Mouse (Mus musculus) MEL (cell line): ENCODE measurements around the gene Ccl11. TPM values are rescaled to one million over a fixed set of nuclear protein-coding genes. Genes with fewer than 3 reads are reported as not detected.

Experiments used
- DNase-seq: peaks from one replicate; pipeline ENCODE4 v3.0.0; 2011; ENCODE audit warnings: low read depth, low spot score
- H3K27ac ChIP-seq: 2 replicates; pipeline ENCODE4 v1.5.1; 2012; ENCODE audit warnings: low read depth, mild to moderate bottlenecking, control low read depth, low read length, moderate library complexity; ENCODE audit not compliant: control insufficient read depth
- H3K27me3 ChIP-seq, 2 experiments: fragments of 150-350 bp in 1 of 2; sonication (generic) in 1 of 2; 2 replicates each; pipeline ENCODE4 v1.6.1; 2012; ENCODE audit warnings: low read length in 2 of 2, mild to moderate bottlenecking in 2 of 2, improper control_type of control experiment in 1 of 2, moderate library complexity in 1 of 2; ENCODE audit not compliant: insufficient read depth in 2 of 2, control insufficient read depth in 1 of 2
- H3K36me3 ChIP-seq, 2 experiments: 2 replicates each; pipeline ENCODE4 v1.6.1; 2012 to 2014; ENCODE audit warnings: low read length in 2 of 2, improper control_type of control experiment in 1 of 2, inconsistent platforms in 1 of 2, mild to moderate bottlenecking in 1 of 2; ENCODE audit not compliant: insufficient read depth in 2 of 2, control insufficient read depth in 1 of 2
- H3K4me1 ChIP-seq, 2 experiments: fragments of 150-350 bp in 1 of 2; sonication (generic) in 1 of 2; 2 replicates each; pipeline ENCODE4 v1.6.1; 2012; ENCODE audit warnings: low read length in 2 of 2, improper control_type of control experiment in 1 of 2, mild to moderate bottlenecking in 1 of 2; ENCODE audit not compliant: insufficient read depth in 2 of 2, control insufficient read depth in 1 of 2
- H3K4me3 ChIP-seq, 2 experiments: fragments of 150-350 bp in 1 of 2; sonication (generic) in 1 of 2; 2 replicates each; pipeline ENCODE4 v1.5.1; 2012; ENCODE audit warnings: low read depth in 2 of 2, low read length in 2 of 2, mild to moderate bottlenecking in 2 of 2, moderate library complexity in 2 of 2, control low read depth in 1 of 2, improper control_type of control experiment in 1 of 2; ENCODE audit not compliant: control insufficient read depth in 1 of 2, insufficient read depth in 1 of 2
- H3K79me2 ChIP-seq: 2 replicates; pipeline ENCODE4 v1.6.1; 2012; ENCODE audit warnings: mild to moderate bottlenecking, low read length, moderate library complexity; ENCODE audit not compliant: control insufficient read depth, poor library complexity, insufficient read depth
- H3K9ac ChIP-seq: 2 replicates; pipeline ENCODE4 v1.6.1; 2012; ENCODE audit warnings: low read depth, mild to moderate bottlenecking, control low read depth, low read length, moderate library complexity; ENCODE audit not compliant: control insufficient read depth, poor library complexity, severe bottlenecking
- H3K9me3 ChIP-seq: fragments of 150-350 bp; sonication (generic); replicated peaks from 2 replicates; pipeline ENCODE4 v1.6.1; 2012; ENCODE audit warnings: mild to moderate bottlenecking, low read length, improper control_type of control experiment, moderate library complexity; ENCODE audit not compliant: insufficient read depth
- BHLHE40 ChIP-seq: IDR thresholded peaks from 2 replicates; pipeline ENCODE4 v1.6.1; 2012; ENCODE audit warnings: low read depth, mild to moderate bottlenecking, inconsistent platforms, low read length, improper control_type of control experiment, borderline replicate concordance
- CHD1 ChIP-seq: IDR thresholded peaks from 2 replicates; pipeline ENCODE4 v1.6.1; 2012; ENCODE audit warnings: low read depth, mild to moderate bottlenecking, inconsistent platforms, low read length, improper control_type of control experiment
- E2F4 ChIP-seq: IDR thresholded peaks from 2 replicates; pipeline ENCODE4 v1.6.1; 2011; ENCODE audit warnings: low read depth, low read length, improper control_type of control experiment, borderline replicate concordance
- ELF1 ChIP-seq: IDR thresholded peaks from 2 replicates; pipeline ENCODE4 v1.6.1; 2014; ENCODE audit warnings: low read depth, mild to moderate bottlenecking, inconsistent platforms, low read length, improper control_type of control experiment, moderate library complexity
- EP300 ChIP-seq, 2 experiments: IDR thresholded peaks; 2 replicates each; pipeline ENCODE4 v1.6.1; 2011; ENCODE audit warnings: improper control_type of control experiment in 2 of 2, low read length in 2 of 2, low read depth in 1 of 2, mild to moderate bottlenecking in 1 of 2
- ETS1 ChIP-seq: IDR thresholded peaks from 2 replicates; pipeline ENCODE4 v1.6.1; 2012; ENCODE audit warnings: low read depth, mild to moderate bottlenecking, inconsistent platforms, low read length, improper control_type of control experiment, moderate library complexity
- GATA1 ChIP-seq: IDR thresholded peaks from 2 replicates; pipeline ENCODE4 v1.6.1; 2011; ENCODE audit warnings: low read depth, low read length, improper control_type of control experiment
- HCFC1 ChIP-seq: IDR thresholded peaks from 2 replicates; pipeline ENCODE4 v1.6.1; 2012; ENCODE audit warnings: low read depth, mild to moderate bottlenecking, inconsistent platforms, low read length, improper control_type of control experiment, moderate library complexity
- KAT2A ChIP-seq: conservative IDR thresholded peaks from 2 replicates; pipeline ENCODE4 v1.6.1; 2012; ENCODE audit warnings: low read depth, low read length, improper control_type of control experiment, inconsistent platforms
- MAFK ChIP-seq: IDR thresholded peaks from 2 replicates; pipeline ENCODE4 v1.6.1; 2011; ENCODE audit warnings: low read depth, mild to moderate bottlenecking, low read length, improper control_type of control experiment, borderline replicate concordance
- MAX ChIP-seq: IDR thresholded peaks from 2 replicates; pipeline ENCODE4 v1.6.1; 2011; ENCODE audit warnings: low read length, improper control_type of control experiment
- MAZ ChIP-seq: IDR thresholded peaks from 2 replicates; pipeline ENCODE4 v1.6.1; 2012; ENCODE audit warnings: low read depth, mild to moderate bottlenecking, inconsistent platforms, low read length, improper control_type of control experiment
- MEF2A ChIP-seq: IDR thresholded peaks from 2 replicates; pipeline ENCODE4 v1.6.1; 2014; ENCODE audit warnings: low read depth, mild to moderate bottlenecking, inconsistent platforms, low read length, improper control_type of control experiment; ENCODE audit not compliant: poor library complexity, insufficient replicate concordance, severe bottlenecking; ENCODE audit errors: extremely low read depth
- MYC ChIP-seq: IDR thresholded peaks from 2 replicates; pipeline ENCODE4 v1.6.1; 2011; ENCODE audit warnings: low read depth, mild to moderate bottlenecking, low read length, improper control_type of control experiment, moderate library complexity
- NELFE ChIP-seq: IDR thresholded peaks from 2 replicates; pipeline ENCODE4 v1.6.1; 2011; ENCODE audit warnings: low read depth, low read length, improper control_type of control experiment
- NRF1 ChIP-seq: IDR thresholded peaks from 2 replicates; pipeline ENCODE4 v1.6.1; 2014; ENCODE audit warnings: low read depth, mild to moderate bottlenecking, inconsistent platforms, low read length, improper control_type of control experiment, moderate library complexity; ENCODE audit not compliant: poor library complexity, insufficient read depth, severe bottlenecking
- POLR2A ChIP-seq, 2 experiments: IDR thresholded peaks; 2 replicates each; pipeline ENCODE4 v1.6.1; 2011 to 2012; ENCODE audit warnings: low read length in 2 of 2, mild to moderate bottlenecking in 2 of 2, control low read depth in 1 of 2, improper control_type of control experiment in 1 of 2, low read depth in 1 of 2, moderate library complexity in 1 of 2; ENCODE audit not compliant: control insufficient read depth in 1 of 2, insufficient read depth in 1 of 2, poor library complexity in 1 of 2
- RCOR1 ChIP-seq: IDR thresholded peaks from 2 replicates; pipeline ENCODE4 v1.6.1; 2012; ENCODE audit warnings: low read depth, mild to moderate bottlenecking, inconsistent platforms, low read length, improper control_type of control experiment
- SIN3A ChIP-seq: IDR thresholded peaks from 2 replicates; pipeline ENCODE4 v1.6.1; 2012; ENCODE audit warnings: low read length, improper control_type of control experiment, inconsistent platforms
- SMC3 ChIP-seq: IDR thresholded peaks from 2 replicates; pipeline ENCODE4 v1.6.1; 2011; ENCODE audit warnings: low read depth, low read length, improper control_type of control experiment
- TBP ChIP-seq: IDR thresholded peaks from 2 replicates; pipeline ENCODE4 v1.8.0; 2011; ENCODE audit warnings: low read depth, low read length, improper control_type of control experiment
- UBTF ChIP-seq: IDR thresholded peaks from 2 replicates; pipeline ENCODE4 v1.6.1; 2012; ENCODE audit warnings: low read depth, mild to moderate bottlenecking, inconsistent platforms, low read length, improper control_type of control experiment, moderate library complexity, borderline replicate concordance; ENCODE audit not compliant: insufficient read depth
- USF1 ChIP-seq: IDR thresholded peaks from 2 replicates; pipeline ENCODE4 v1.6.1; 2014; ENCODE audit warnings: low read depth, mild to moderate bottlenecking, inconsistent platforms, low read length, improper control_type of control experiment, moderate library complexity
- USF2 ChIP-seq, 2 experiments: IDR thresholded peaks; 2 replicates each; pipeline ENCODE4 v1.6.1; 2011 to 2012; ENCODE audit warnings: improper control_type of control experiment in 2 of 2, low read length in 2 of 2, borderline replicate concordance in 1 of 2, inconsistent platforms in 1 of 2, low read depth in 1 of 2, mild to moderate bottlenecking in 1 of 2; ENCODE audit not compliant: insufficient read depth in 1 of 2
- polyA plus RNA-seq, 2 experiments: library from polyadenylated mRNA; stranded (reverse) in 1 of 2; unstranded in 1 of 2; fragments of >175 nt in 1 of 2; fragments of >200 nt in 1 of 2; gene quantifications; 2 replicates each; pipeline versions ENCODE4 v1.2.1 to v1.2.4; 2012; ENCODE audit warnings: low replicate concordance in 2 of 2, low read depth in 1 of 2; ENCODE audit not compliant: insufficient read length in 2 of 2, insufficient read depth in 1 of 2, missing spikeins in 1 of 2
- total RNA-seq: library from RNA; depleted of rRNA; stranded (reverse); fragments of 300-350 nt; gene quantifications from 2 replicates; pipeline ENCODE4 v1.2.3, GENCODE M21; 2012

The Ccl11 gene
- total and polyA plus RNA-seq, 3 experiments, result not detected

DNA sequence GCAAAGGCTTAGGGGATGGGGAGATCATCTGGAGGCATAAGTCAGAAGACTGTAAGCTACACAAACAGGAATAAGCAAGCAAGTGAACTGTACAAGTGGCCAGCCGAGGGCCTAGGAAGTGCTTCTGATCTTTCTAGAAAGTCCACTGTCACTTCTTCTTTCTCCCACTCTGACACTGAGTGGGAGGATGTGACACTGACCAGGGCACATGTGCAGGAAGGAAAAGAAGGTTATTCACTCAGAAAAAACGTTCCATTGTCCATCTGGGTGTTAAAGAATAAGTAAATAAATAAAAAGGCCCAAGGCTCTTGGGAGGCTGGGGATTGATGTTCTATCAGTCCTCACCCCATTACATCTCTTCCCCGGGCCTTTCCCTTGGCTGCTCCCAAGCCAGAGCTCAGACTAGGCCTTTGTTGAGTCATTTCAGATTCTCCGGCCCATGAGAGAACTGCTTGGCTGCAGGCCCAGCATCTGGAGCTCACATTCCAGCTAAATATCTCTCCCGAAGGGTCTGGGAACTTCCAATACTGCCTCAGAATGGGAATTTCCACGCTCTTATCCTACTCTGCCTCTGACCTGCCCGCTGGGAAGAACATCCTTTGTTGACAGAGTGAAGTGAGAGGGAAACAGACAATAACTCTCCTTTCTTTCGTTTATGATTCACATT, 24.8 kb upstream of the Ccl11 start:
- H3K36me3 ChIP-seq, result no peaks in the 10 kb centered on the region
- H3K4me3 ChIP-seq, result no peak overlapping the region
- H3K79me2 ChIP-seq, result no peaks in the 10 kb centered on the region
- no peaks in the 10 kb centered on the region for H3K27me3 ChIP-seq
- TF ChIP-seq ELF1 (no peak), USF1 (no peak), MYC (no peak), SMC3 (no peak), MEF2A (no peak), TBP (no peak), MAFK (no peak), SIN3A (no peak), UBTF (no peak), MAX (no peak), MAZ (no peak)
- no peak overlapping the region for H3K27ac ChIP-seq
- H3K4me1 ChIP-seq, result no peaks in the 10 kb centered on the region
- no peak overlapping the region for H3K9ac ChIP-seq
- no peak for DNase-seq
- H3K9me3 ChIP-seq, result no peaks in the 10 kb centered on the region

DNA sequence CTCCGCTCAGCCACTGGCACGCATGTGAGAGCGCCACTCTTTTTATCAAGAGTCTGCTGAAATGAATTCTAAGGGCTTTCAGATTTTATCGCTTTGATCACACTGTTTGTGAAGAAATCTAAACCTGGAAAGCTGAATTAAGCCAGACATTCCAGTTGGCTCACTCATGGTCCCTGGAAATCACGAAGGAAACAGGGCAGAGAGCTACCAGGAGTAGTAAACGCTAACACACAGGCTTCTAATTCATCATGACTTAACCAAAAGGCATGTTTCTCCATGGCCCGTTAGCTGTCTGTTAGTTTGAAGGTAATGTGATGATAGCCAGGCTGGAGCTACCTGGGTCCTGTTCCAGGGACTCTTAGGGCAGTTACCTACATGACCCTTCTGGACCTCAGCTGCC, 23.2 kb upstream of the Ccl11 start:
- Histone ChIP-seq H3K79me2 (no peaks in the 10 kb centered on the region), H3K9ac (no peak overlapping the region), H3K4me1 (no peaks in the 10 kb centered on the region), H3K36me3 (no peaks in the 10 kb centered on the region), H3K4me3 (no peak overlapping the region), H3K27me3 (no peaks in the 10 kb centered on the region), H3K9me3 (no peaks in the 10 kb centered on the region), H3K27ac (no peak overlapping the region)
- DNase-seq, result no peak
- no peak for TF ChIP-seq ETS1
- no peak for TF ChIP-seq USF1
- TF ChIP-seq USF2 (IDR thresholded peaks at IDR 0.05; ENCODE audit: borderline replicate concordance in 1 of 2, insufficient read depth in 1 of 2, low read depth in 1 of 2, low read length in 2 of 2), result no peak
- no peak for TF ChIP-seq POLR2A (IDR thresholded peaks at IDR 0.05; ENCODE audit: control insufficient read depth in 1 of 2, insufficient read depth in 1 of 2, low read depth in 1 of 2, low read length in 2 of 2, poor library complexity in 1 of 2)
- TF ChIP-seq MAFK, result no peak
- no peak for TF ChIP-seq MYC
- TF ChIP-seq KAT2A, result no peak
- TF ChIP-seq GATA1, result no peak
- no peak for TF ChIP-seq NRF1
- TF ChIP-seq EP300 (IDR thresholded peaks at IDR 0.05; ENCODE audit: low read depth in 1 of 2, low read length in 2 of 2), result no peak
- no peak for TF ChIP-seq E2F4
- no peak for TF ChIP-seq BHLHE40
- no peak for TF ChIP-seq RCOR1
- no peak for TF ChIP-seq NELFE
- no peak for TF ChIP-seq CHD1
- TF ChIP-seq HCFC1, result no peak
